Mouse (Mus musculus): ENCODE data around the gene Smyd1. TPM values are rescaled to one million over a fixed set of nuclear protein-coding genes. Genes with fewer than 3 reads are reported as not detected.

Gene Smyd1
- total and polyA plus RNA-seq, 3 experiments: 192 to 352 (median 325) TPM

- intact Hi-C loops (cut with DNase I): no loop called here
- 92% methylated on average over 9 of the region's 9 CpGs for whole genome bisulfite sequencing
These were observed 26.0 kb upstream of the Smyd1 start for GRCm38 (mm10) chr6:71348006-71348405.

GRCm38 (mm10) chr6:71341179-71341578 lies 19.1 kb upstream of the Smyd1 start:
- Histone ChIP-seq H3K79me2 (replicated peaks; ENCODE audit: control insufficient read depth, insufficient read depth, low read length) (no peaks in the 10 kb centered on the region), H3K4me1 (ENCODE audit: control insufficient read depth, insufficient read depth, low read length) (no peaks in the 10 kb centered on the region), H3K9ac (ENCODE audit: low read depth, low read length) (no peak overlapping the region), H3K27me3 (ENCODE audit: control insufficient read depth, insufficient read depth, low read length) (no peaks in the 10 kb centered on the region), H3K36me3 (ENCODE audit: control insufficient read depth, insufficient read depth, low read length) (no peaks in the 10 kb centered on the region), H3K4me3 (no peak overlapping the region), H3K27ac (no peak overlapping the region)
- DNase-seq: no peak
- TF ChIP-seq EP300 (IDR thresholded peaks at IDR 0.05; ENCODE audit: insufficient read depth, low read depth, low read length) (no peak), CTCF (IDR thresholded peaks at IDR 0.05) (no peak), POLR2A (IDR thresholded peaks at IDR 0.05; ENCODE audit: insufficient read depth, low read depth, low read length) (no peak)
- intact Hi-C loops (cut with DNase I): no loop called here
- 78% methylated on average over 9 of the region's 9 CpGs for WGBS

More at GRCm38 (mm10) chr6:71348006-71348405, 26.0 kb upstream of the Smyd1 start:
- DNase-seq: no peak
- TF ChIP-seq CTCF (IDR thresholded peaks at IDR 0.05): no peak
- TF ChIP-seq EP300 (IDR thresholded peaks at IDR 0.05; ENCODE audit: insufficient read depth, low read depth, low read length): no peak
- no peak for TF ChIP-seq POLR2A (IDR thresholded peaks at IDR 0.05; ENCODE audit: insufficient read depth, low read depth, low read length)
- no peaks in the 10 kb centered on the region for H3K79me2 ChIP-seq (replicated peaks; ENCODE audit: control insufficient read depth, insufficient read depth, low read length)
- H3K27ac ChIP-seq: no peak overlapping the region
- no peak overlapping the region for H3K9ac ChIP-seq (ENCODE audit: low read depth, low read length)
- no peaks in the 10 kb centered on the region for H3K36me3 ChIP-seq (ENCODE audit: control insufficient read depth, insufficient read depth, low read length)
- no peaks in the 10 kb centered on the region; the same call in 1 of the 2 replicates for H3K4me1 ChIP-seq (ENCODE audit: control insufficient read depth, insufficient read depth, low read length)
- no peak overlapping the region for H3K4me3 ChIP-seq
- no peaks in the 10 kb centered on the region for H3K27me3 ChIP-seq (ENCODE audit: control insufficient read depth, insufficient read depth, low read length)

GRCm38 (mm10) chr6:71339351-71339750 lies 17.3 kb upstream of the Smyd1 start:
- H3K4me3 ChIP-seq: no peak overlapping the region
- no peak for TF ChIP-seq POLR2A (IDR thresholded peaks at IDR 0.05; ENCODE audit: insufficient read depth, low read depth, low read length)
- TF ChIP-seq CTCF (IDR thresholded peaks at IDR 0.05): no peak
- TF ChIP-seq EP300 (IDR thresholded peaks at IDR 0.05; ENCODE audit: insufficient read depth, low read depth, low read length): no peak
- 69% methylated on average over 4 of the region's 4 CpGs for WGBS
- no peaks in the 10 kb centered on the region for H3K4me1 ChIP-seq (ENCODE audit: control insufficient read depth, insufficient read depth, low read length)
- H3K36me3 ChIP-seq (ENCODE audit: control insufficient read depth, insufficient read depth, low read length): no peaks in the 10 kb centered on the region
- no peaks in the 10 kb centered on the region for H3K27me3 ChIP-seq (ENCODE audit: control insufficient read depth, insufficient read depth, low read length)
- H3K27ac ChIP-seq: no peak overlapping the region
- H3K79me2 ChIP-seq (replicated peaks; ENCODE audit: control insufficient read depth, insufficient read depth, low read length): no peaks in the 10 kb centered on the region
- H3K9ac ChIP-seq (ENCODE audit: low read depth, low read length): no peak overlapping the region
- intact Hi-C loops (cut with DNase I): no loop called here
- no peak for DNase-seq

GRCm38 (mm10) chr6:71338941-71339340 lies 16.9 kb upstream of the Smyd1 start:
- H3K36me3 ChIP-seq (ENCODE audit: control insufficient read depth, insufficient read depth, low read length): no peaks in the 10 kb centered on the region
- DNase-seq: no peak
- no peak for TF ChIP-seq POLR2A (IDR thresholded peaks at IDR 0.05; ENCODE audit: insufficient read depth, low read depth, low read length)
- TF ChIP-seq CTCF (IDR thresholded peaks at IDR 0.05): no peak
- TF ChIP-seq EP300 (IDR thresholded peaks at IDR 0.05; ENCODE audit: insufficient read depth, low read depth, low read length): no peak
- WGBS: 81% methylated on average over 3 of the region's 3 CpGs
- no peak overlapping the region for H3K9ac ChIP-seq (ENCODE audit: low read depth, low read length)
- H3K27me3 ChIP-seq (ENCODE audit: control insufficient read depth, insufficient read depth, low read length): no peaks in the 10 kb centered on the region
- no peaks in the 10 kb centered on the region for H3K4me1 ChIP-seq (ENCODE audit: control insufficient read depth, insufficient read depth, low read length)
- H3K4me3 ChIP-seq: no peak overlapping the region
- intact Hi-C loops (cut with DNase I): no loop called here
- H3K79me2 ChIP-seq (replicated peaks; ENCODE audit: control insufficient read depth, insufficient read depth, low read length): no peaks in the 10 kb centered on the region
- H3K27ac ChIP-seq: no peak overlapping the region

GRCm38 (mm10) chr6:71337666-71338065 lies 15.6 kb upstream of the Smyd1 start:
- Histone ChIP-seq H3K4me1 (ENCODE audit: control insufficient read depth, insufficient read depth, low read length) (no peaks in the 10 kb centered on the region), H3K4me3 (no peak overlapping the region), H3K27ac (no peak overlapping the region), H3K27me3 (ENCODE audit: control insufficient read depth, insufficient read depth, low read length) (no peaks in the 10 kb centered on the region), H3K36me3 (ENCODE audit: control insufficient read depth, insufficient read depth, low read length) (no peaks in the 10 kb centered on the region), H3K79me2 (replicated peaks; ENCODE audit: control insufficient read depth, insufficient read depth, low read length) (no peaks in the 10 kb centered on the region), H3K9ac (ENCODE audit: low read depth, low read length) (no peak overlapping the region)
- WGBS: 97% methylated on average over 8 of the region's 8 CpGs
- TF ChIP-seq EP300 (IDR thresholded peaks at IDR 0.05; ENCODE audit: insufficient read depth, low read depth, low read length) (no peak), POLR2A (IDR thresholded peaks at IDR 0.05; ENCODE audit: insufficient read depth, low read depth, low read length) (no peak), CTCF (IDR thresholded peaks at IDR 0.05) (no peak)
- intact Hi-C loops (cut with DNase I): no loop called here
- no peak for DNase-seq

GRCm38 (mm10) chr6:71333578-71334273 lies 11.7 kb upstream of the Smyd1 start:
- Histone ChIP-seq H3K36me3 (ENCODE audit: control insufficient read depth, insufficient read depth, low read length) (no peaks in the 10 kb centered on the region), H3K4me1 (ENCODE audit: control insufficient read depth, insufficient read depth, low read length) (no peaks in the 10 kb centered on the region), H3K27me3 (ENCODE audit: control insufficient read depth, insufficient read depth, low read length) (no peaks in the 10 kb centered on the region), H3K4me3 (no peak overlapping the region), H3K9ac (ENCODE audit: low read depth, low read length) (no peak overlapping the region), H3K79me2 (replicated peaks; ENCODE audit: control insufficient read depth, insufficient read depth, low read length) (no peaks in the 10 kb centered on the region), H3K27ac (no peak overlapping the region)
- intact Hi-C loops (cut with DNase I): no loop called here
- no peak for TF ChIP-seq CTCF (IDR thresholded peaks at IDR 0.05)
- no peak for TF ChIP-seq POLR2A (IDR thresholded peaks at IDR 0.05; ENCODE audit: insufficient read depth, low read depth, low read length)
- TF ChIP-seq EP300 (IDR thresholded peaks at IDR 0.05; ENCODE audit: insufficient read depth, low read depth, low read length): no peak
- 91% methylated on average over 11 of the region's 11 CpGs for WGBS
- no peak for DNase-seq
